Mouse (Mus musculus) adrenal gland, postnatal 25 days (tissue): ENCODE measurements around the gene Large1. TPM values are rescaled to one million over a fixed set of nuclear protein-coding genes. Genes with fewer than 3 reads are reported as not detected.

Source experiments
- DNase-seq: peaks from one replicate; pipeline ENCODE4 v3.0.0; 2021; ENCODE audit warnings: mixed read lengths
- microRNA-seq, 2 experiments: library from miRNA; unstranded; fragments of <30 nt; microRNA quantifications; one replicate each; pipeline ENCODE4 v1.2.0; 2021
- total RNA-seq: library from RNA; stranded (reverse); gene quantifications from 2 replicates; pipeline ENCODE4 v1.2.3, GENCODE M21; 2021

Gene Large1
- total RNA-seq, 1 experiment from 2014 or later = 30.3 TPM

DNA sequence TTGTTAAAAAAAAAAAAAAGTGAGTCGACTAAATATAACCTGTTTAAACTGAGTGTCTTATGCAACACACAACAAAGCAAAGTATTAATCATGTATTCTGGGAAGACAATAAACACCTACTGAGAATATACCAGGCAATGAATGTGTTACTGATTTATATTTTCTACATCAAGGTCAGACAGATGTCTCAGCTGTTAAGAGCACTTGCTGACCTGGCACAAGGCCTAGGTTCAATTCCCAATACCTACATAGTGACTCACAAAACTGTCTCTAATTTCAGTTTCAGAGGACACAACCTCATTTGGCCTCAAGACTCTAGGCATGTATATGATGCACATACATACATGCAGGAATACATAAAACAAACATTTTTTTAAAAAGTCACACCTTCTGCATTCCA, 575.5 kb downstream of the Large1 start:
- no peak for DNase-seq

DNA sequence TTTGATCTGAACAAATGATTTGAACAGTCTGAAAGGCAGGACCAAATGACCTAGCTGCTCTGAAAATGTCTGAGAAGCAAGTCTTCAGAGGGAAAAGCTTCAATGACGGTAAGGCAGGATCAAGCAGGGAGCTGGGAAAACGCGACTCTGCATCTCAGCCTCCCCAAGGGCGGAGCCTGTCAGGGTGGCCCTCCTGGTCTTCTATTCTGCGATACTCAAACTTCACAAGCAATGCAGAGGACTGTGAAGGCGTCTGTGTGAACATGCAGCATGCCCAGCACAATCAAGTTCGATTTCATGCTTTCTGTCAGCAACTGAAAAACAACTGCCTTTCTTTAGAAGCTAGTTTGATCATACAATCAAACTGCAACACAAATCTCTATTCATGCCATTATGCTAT, 586.6 kb downstream of the Large1 start:
- no peak for DNase-seq

DNA sequence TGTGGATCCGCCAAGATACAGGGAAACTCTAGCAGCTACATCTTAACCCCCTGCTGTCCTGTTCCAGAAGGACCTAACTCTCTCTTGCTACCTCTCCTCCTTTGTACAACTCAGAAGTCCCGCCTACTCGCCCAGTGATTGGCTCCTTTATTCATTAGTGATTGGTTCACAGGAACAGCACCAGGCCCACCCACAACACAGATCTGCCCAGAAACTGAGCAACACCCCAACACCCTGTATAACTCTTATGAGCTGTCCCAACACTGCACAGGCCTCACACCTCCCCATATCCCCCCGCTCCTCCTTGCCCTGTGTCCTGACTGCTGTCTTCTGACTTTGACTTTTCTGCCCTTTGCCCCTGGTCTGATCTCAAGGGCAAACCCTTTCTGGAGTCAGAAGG, 587.6 kb downstream of the Large1 start:
- DNase-seq = no peak

Small RNA genes lying within 50 kb of the gene (microRNA-seq; reads per million reads assigned to microRNA genes)
- gene Mir28b = 1.4 to 2.5 reads per million in 2 experiments
